ENCODE assay signal across 8 mouse cellular contexts in genomic region chr8:10007660-10008028, GRCm38 (mm10). TPM values are rescaled to one million over a fixed set of nuclear protein-coding genes. Genes with fewer than 3 reads are reported as not detected.
DNase-seq lines count a peak whose midpoint lies in the region; ATAC-seq and TF ChIP-seq lines count a peak whose summit lies in the region.

No protein-coding gene starts in this region.

- ATAC-seq in liver, embryonic 13.5 days (ENCODE audit: low read depth) = no peak
- ATAC-seq in forebrain, embryonic 11.5 days (replicated peaks; ENCODE audit: low FRiP score) = no peak
- no peak for ATAC-seq in intestine, postnatal 0 days
- no peak for ATAC-seq in neural tube, embryonic 15.5 days (ENCODE audit: low FRiP score)
- ATAC-seq in erythroblast, adult 5-6 weeks (replicated peaks; ENCODE audit: low FRiP score, poor library complexity, severe bottlenecking) = no peak

- no peak overlapping the region for H3K9ac ChIP-seq in liver, embryonic 13.5 days
- peak overlapping the region; percentile 57; the same call in 1 of the 2 replicates for H3K9ac ChIP-seq in forebrain, embryonic 11.5 days (ENCODE audit: low read length)
- no peak overlapping the region for H3K9ac ChIP-seq in intestine, postnatal 0 days (ENCODE audit: low read depth, low read length)
- peak overlapping the region; percentile 33; the same call in 1 of the 2 replicates for H3K9ac ChIP-seq in neural tube, embryonic 15.5 days (replicated peaks)

- H3K27me3 ChIP-seq in liver, embryonic 13.5 days = peaks cover 18% of the 10 kb centered on the region
- H3K27me3 ChIP-seq in forebrain, embryonic 11.5 days (ENCODE audit: control insufficient read depth, insufficient read depth, low read length) = no peaks in the 10 kb centered on the region; the same call in 1 of the 2 replicates
- H3K27me3 ChIP-seq in intestine, postnatal 0 days (replicated peaks; ENCODE audit: control insufficient read depth, insufficient read depth, low read length) = no peaks in the 10 kb centered on the region
- no peaks in the 10 kb centered on the region for H3K27me3 ChIP-seq in neural tube, embryonic 15.5 days (replicated peaks)

- H3K27ac ChIP-seq in liver, embryonic 13.5 days = no peak overlapping the region
- no peak overlapping the region for H3K27ac ChIP-seq in forebrain, embryonic 11.5 days (ENCODE audit: low read depth, low read length)
- H3K27ac ChIP-seq in intestine, postnatal 0 days (ENCODE audit: low read depth, low read length) = no peak overlapping the region
- no peak overlapping the region for H3K27ac ChIP-seq in neural tube, embryonic 15.5 days (replicated peaks)

- H3K9me3 ChIP-seq in liver, embryonic 13.5 days (replicated peaks) = no peaks in the 10 kb centered on the region
- no peaks in the 10 kb centered on the region for H3K9me3 ChIP-seq in forebrain, embryonic 11.5 days (ENCODE audit: control insufficient read depth, low read length)
- no peaks in the 10 kb centered on the region for H3K9me3 ChIP-seq in intestine, postnatal 0 days (ENCODE audit: control insufficient read depth)
- H3K9me3 ChIP-seq in neural tube, embryonic 15.5 days (replicated peaks) = no peaks in the 10 kb centered on the region

- H3K4me1 ChIP-seq in liver, embryonic 13.5 days (replicated peaks) = no peaks in the 10 kb centered on the region
- H3K4me1 ChIP-seq in forebrain, embryonic 11.5 days (replicated peaks; ENCODE audit: control insufficient read depth, insufficient read depth, low read length) = peaks cover 7% of the 10 kb centered on the region; the same call in 1 of the 2 replicates
- H3K4me1 ChIP-seq in intestine, postnatal 0 days (replicated peaks; ENCODE audit: control insufficient read depth, insufficient read depth, low read length) = no peaks in the 10 kb centered on the region; the same call in 1 of the 2 replicates
- H3K4me1 ChIP-seq in neural tube, embryonic 15.5 days = peaks cover 18% of the 10 kb centered on the region

- WGBS in liver, embryonic 13.5 days (ENCODE audit: insufficient replicate concordance) = 34% methylated on average over 6 of the region's 6 CpGs
- WGBS in forebrain, embryonic 11.5 days = 40% methylated on average over 6 of the region's 6 CpGs
- 41% methylated on average over 6 of the region's 6 CpGs for WGBS in intestine, postnatal 0 days
- 41% methylated on average over 6 of the region's 6 CpGs for WGBS in neural tube, embryonic 15.5 days

- no peaks in the 10 kb centered on the region for H3K36me3 ChIP-seq in liver, embryonic 13.5 days
- no peaks in the 10 kb centered on the region for H3K36me3 ChIP-seq in forebrain, embryonic 11.5 days (ENCODE audit: control insufficient read depth, insufficient read depth, low read length)
- H3K36me3 ChIP-seq in intestine, postnatal 0 days (ENCODE audit: control insufficient read depth, insufficient read depth) = no peaks in the 10 kb centered on the region
- no peaks in the 10 kb centered on the region for H3K36me3 ChIP-seq in neural tube, embryonic 15.5 days

- no peak for TF ChIP-seq CTCF in intestine, postnatal 0 days (IDR thresholded peaks at IDR 0.05; ENCODE audit: low read depth)

- no peak for DNase-seq in liver, embryonic 13.5 days
- DNase-seq in liver = no peak
- DNase-seq in forebrain, embryonic 11.5 days (ENCODE audit: low spot score) = no peak
- no peak for DNase-seq in left cerebral cortex, postnatal 10 days (ENCODE audit: extremely low spot score in 1 of 2, low spot score in 2 of 2)
- no peak for DNase-seq in cerebellum, postnatal 36 days

- intact Hi-C loops in left cerebral cortex, postnatal 10 days (cut with DNase I) = no loop called here

- H3K4me3 ChIP-seq in liver, embryonic 13.5 days (replicated peaks) = 0 out of 2 replicates have a peak overlapping the region, but pooled peaks have one; percentile 1
- H3K4me3 ChIP-seq in forebrain, embryonic 11.5 days (ENCODE audit: low read depth, low read length) = peak overlapping the region; percentile 44
- H3K4me3 ChIP-seq in intestine, postnatal 0 days (ENCODE audit: low read depth, low read length) = peak overlapping the region; percentile 32; the same call in 1 of the 2 replicates
- peak overlapping the region; percentile 43 for H3K4me3 ChIP-seq in neural tube, embryonic 15.5 days (replicated peaks)

- H3K4me2 ChIP-seq in liver, embryonic 13.5 days = peak overlapping the region; percentile 43
- H3K4me2 ChIP-seq in forebrain, embryonic 11.5 days (ENCODE audit: low read depth, low read length, severe bottlenecking) = peak overlapping the region; percentile 58
- peak overlapping the region; percentile 79 for H3K4me2 ChIP-seq in intestine, postnatal 0 days (replicated peaks; ENCODE audit: low read depth)
- H3K4me2 ChIP-seq in neural tube, embryonic 15.5 days = peak overlapping the region; percentile 73

RNA-seq across cellular contexts. Expression of gene Tnfsf13b, which starts 1.4 kb away (rescaled TPM):
- 0.07 and 0.08 TPM in 2 replicates for polyA plus RNA-seq in liver, embryonic 13.5 days (2015; fragmentation: Nextera tagmentation; extraction: Ambion mirVana)
- polyA plus RNA-seq in forebrain, embryonic 11.5 days (2014; fragmentation: Nextera tagmentation; extraction: Ambion mirVana) = 0.12 and 0.37 TPM in 2 replicates
- polyA plus RNA-seq in intestine, postnatal 0 days (2015; fragmentation: Nextera tagmentation; extraction: Ambion mirVana) = 2.0 and 2.7 TPM in 2 replicates
- polyA plus RNA-seq in neural tube, embryonic 15.5 days (2015; fragmentation: Nextera tagmentation; extraction: Ambion mirVana) = 1.3 and 1.6 TPM in 2 replicates
- total RNA-seq in left cerebral cortex, postnatal 10 days (2021) = 1 to 10 TPM; 2.6 to 3.6 TPM
- total RNA-seq in erythroblast, adult 5-6 weeks (2015; ENCODE audit: low replicate concordance) = 11.1 and 18.8 TPM in 2 replicates
- total RNA-seq in erythroblast, adult 5-6 weeks (2017; ENCODE audit: low replicate concordance) = 3.8 and 6.7 TPM in 2 replicates

RNA-seq across cellular contexts. Expression of gene Abhd13, which starts 30.1 kb away (rescaled TPM):
- polyA plus RNA-seq in liver, embryonic 13.5 days (2015; fragmentation: Nextera tagmentation; extraction: Ambion mirVana) = 4.9 and 5.2 TPM in 2 replicates
- polyA plus RNA-seq in forebrain, embryonic 11.5 days (2014; fragmentation: Nextera tagmentation; extraction: Ambion mirVana) = 20.5 and 23.1 TPM in 2 replicates
- polyA plus RNA-seq in intestine, postnatal 0 days (2015; fragmentation: Nextera tagmentation; extraction: Ambion mirVana) = 14.6 and 14.8 TPM in 2 replicates
- 12.8 and 13.2 TPM in 2 replicates for polyA plus RNA-seq in neural tube, embryonic 15.5 days (2015; fragmentation: Nextera tagmentation; extraction: Ambion mirVana)
- 10 to 100 TPM; 30.7 to 32.2 TPM for total RNA-seq in left cerebral cortex, postnatal 10 days (2021)
- 2.5 and 6.5 TPM in 2 replicates for total RNA-seq in erythroblast, adult 5-6 weeks (2015; ENCODE audit: low replicate concordance)
- 7.2 and 7.5 TPM in 2 replicates for total RNA-seq in erythroblast, adult 5-6 weeks (2017; ENCODE audit: low replicate concordance)

RNA-seq across cellular contexts. Expression of gene Lig4, which starts 30.2 kb away (rescaled TPM):
- polyA plus RNA-seq in liver, embryonic 13.5 days (2015; fragmentation: Nextera tagmentation; extraction: Ambion mirVana) = 1.1 and 1.3 TPM in 2 replicates
- 10.0 and 11.5 TPM in 2 replicates for polyA plus RNA-seq in forebrain, embryonic 11.5 days (2014; fragmentation: Nextera tagmentation; extraction: Ambion mirVana)
- polyA plus RNA-seq in intestine, postnatal 0 days (2015; fragmentation: Nextera tagmentation; extraction: Ambion mirVana) = 3.0 and 3.5 TPM in 2 replicates
- polyA plus RNA-seq in neural tube, embryonic 15.5 days (2015; fragmentation: Nextera tagmentation; extraction: Ambion mirVana) = 9.4 and 10.8 TPM in 2 replicates
- 10 to 100 TPM; 11.2 TPM for total RNA-seq in left cerebral cortex, postnatal 10 days (2021)
- total RNA-seq in erythroblast, adult 5-6 weeks (2015; ENCODE audit: low replicate concordance) = 0.42 and 0.58 TPM in 2 replicates
- 0.94 and 1.8 TPM in 2 replicates for total RNA-seq in erythroblast, adult 5-6 weeks (2017; ENCODE audit: low replicate concordance)

Comparison
In these comparisons a context has a peak if more than half of its experiments do, and no peak if none do; other contexts are left out.
1. H3K9ac ChIP-seq: peak in forebrain, embryonic 11.5 days (single experiment) and neural tube, embryonic 15.5 days (single experiment); none in liver, embryonic 13.5 days (single experiment) and intestine, postnatal 0 days (single experiment).
2. Peak in every context shown above with its lines, with median percentiles within 50 percentile points of each other: H3K4me2 ChIP-seq and H3K4me3 ChIP-seq.